Mouse (Mus musculus): Measurements from ENCODE around the gene Golm1.
"Not testable (repeated sequence)": the region's sequence is repeated elsewhere in the genome, so short reads cannot be mapped to it uniquely, and the experiment has no call there.

The Golm1 gene

GRCm38 (mm10) chr13:59675151-59676011 lies at the start of gene Golm1:
Golm1 (minus strand) TSS chr13:59675811.
- peak; percentile 79 for DNase-seq

- DNase-seq: not testable (repeated sequence)
These were observed 46.5 kb upstream of the Golm1 start for GRCm38 (mm10) chr13:59722089-59722488.

- no peak for DNase-seq
These were observed 43.9 kb upstream of the Golm1 start for GRCm38 (mm10) chr13:59719475-59719874.

- not testable (repeated sequence) for DNase-seq
These were observed 43.3 kb upstream of the Golm1 start for GRCm38 (mm10) chr13:59718857-59719440.

GRCm38 (mm10) chr13:59713710-59714109 lies 38.1 kb upstream of the Golm1 start:
- no peak for DNase-seq

- DNase-seq: not testable (repeated sequence)
These were observed 36.4 kb upstream of the Golm1 start, which contains the start of gene Spata31d1b for GRCm38 (mm10) chr13:59711984-59712383. Spata31d1b (plus strand) TSS chr13:59712284.

GRCm38 (mm10) chr13:59710230-59710629 lies 34.6 kb upstream of the Golm1 start, which contains the start of gene Spata31d1a:
Spata31d1a (minus strand) TSS chr13:59710330.
- DNase-seq: no peak

GRCm38 (mm10) chr13:59704562-59704961 lies 29.0 kb upstream of the Golm1 start:
- peak; percentile 31 for DNase-seq

- DNase-seq: no peak
These were observed 27.9 kb upstream of the Golm1 start for GRCm38 (mm10) chr13:59703514-59703913.

- DNase-seq: not testable (repeated sequence)
These were observed 24.5 kb upstream of the Golm1 start for GRCm38 (mm10) chr13:59700137-59700536.

- DNase-seq: no peak
These were observed 23.5 kb upstream of the Golm1 start for GRCm38 (mm10) chr13:59699131-59699530.

GRCm38 (mm10) chr13:59695781-59696180 lies 20.2 kb upstream of the Golm1 start:
- no peak for DNase-seq

GRCm38 (mm10) chr13:59694008-59694407 lies 18.4 kb upstream of the Golm1 start, which contains the start of gene 4921517D22Rik:
4921517D22Rik (minus strand) TSS chr13:59694108.
- no peak for DNase-seq

- peak; percentile 32 for DNase-seq
These were observed 15.9 kb upstream of the Golm1 start for GRCm38 (mm10) chr13:59691478-59691877.

GRCm38 (mm10) chr13:59690576-59690975 lies 15.0 kb upstream of the Golm1 start:
- DNase-seq: no peak

- DNase-seq: no peak
These were observed 14.2 kb upstream of the Golm1 start for GRCm38 (mm10) chr13:59689843-59690242.

GRCm38 (mm10) chr13:59689313-59689712 lies 13.7 kb upstream of the Golm1 start:
- DNase-seq: no peak

- DNase-seq: no peak
These were observed 12.7 kb upstream of the Golm1 start for GRCm38 (mm10) chr13:59688338-59688770.

GRCm38 (mm10) chr13:59685236-59685635 lies 9.6 kb upstream of the Golm1 start:
- DNase-seq: no peak

- no peak for DNase-seq
These were observed 7.0 kb upstream of the Golm1 start for GRCm38 (mm10) chr13:59682629-59683028.

GRCm38 (mm10) chr13:59679908-59680307 lies 4.3 kb upstream of the Golm1 start:
- DNase-seq: no peak

GRCm38 (mm10) chr13:59679306-59679705 lies 3.7 kb upstream of the Golm1 start:
- DNase-seq: no peak

GRCm38 (mm10) chr13:59676316-59677229 lies 962 bp upstream of the Golm1 start:
- DNase-seq: no peak

Measured in retina, postnatal 1 day (tissue).